Mouse (Mus musculus) right cerebral cortex, adult 2 months (tissue): ENCODE data around the gene Mycn.

Experiments
- DNase-seq, 2 experiments: peaks; one replicate each; pipeline ENCODE4 v3.0.0; 2021 to 2022; ENCODE audit warnings: low spot score in 2 of 2

Gene Mycn

GRCm38 (mm10) chr12:12941661-12942363, at the start of gene Mycn:
Gene Mycn, minus strand, starts transcription at chr12:12941914.
- DNase-seq: peak; percentile 76 to 82

GRCm38 (mm10) chr12:12987376-12987775, 45.7 kb upstream of the Mycn start:
- no peak for DNase-seq

GRCm38 (mm10) chr12:12986612-12987206, 45.0 kb upstream of the Mycn start:
- DNase-seq: no peak

DNA sequence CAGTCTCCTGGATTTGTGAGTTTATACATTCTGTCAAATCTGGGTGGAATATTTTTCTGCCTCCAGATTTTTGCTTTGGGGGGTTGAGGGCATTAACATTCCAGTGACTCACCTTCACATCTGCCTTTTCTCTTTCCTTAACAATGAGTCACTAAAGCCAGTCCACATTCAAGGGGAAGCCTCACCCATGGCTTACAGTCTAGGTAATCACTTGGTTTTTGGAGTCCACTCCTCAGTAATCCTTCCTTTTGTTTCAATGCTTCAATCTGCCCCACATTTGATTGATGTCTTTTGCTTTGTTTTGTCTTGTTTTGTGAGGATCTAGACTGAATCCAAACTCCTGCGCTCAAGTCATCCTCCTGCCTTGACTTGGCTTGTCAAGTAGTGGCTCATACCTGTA, 41.3 kb upstream of the Mycn start:
- no peak for DNase-seq

GRCm38 (mm10) chr12:12975397-12975796, 33.7 kb upstream of the Mycn start:
- no peak for DNase-seq

- no peak for DNase-seq
Observed at GRCm38 (mm10) chr12:12972756-12973435, 31.2 kb upstream of the Mycn start.

DNA sequence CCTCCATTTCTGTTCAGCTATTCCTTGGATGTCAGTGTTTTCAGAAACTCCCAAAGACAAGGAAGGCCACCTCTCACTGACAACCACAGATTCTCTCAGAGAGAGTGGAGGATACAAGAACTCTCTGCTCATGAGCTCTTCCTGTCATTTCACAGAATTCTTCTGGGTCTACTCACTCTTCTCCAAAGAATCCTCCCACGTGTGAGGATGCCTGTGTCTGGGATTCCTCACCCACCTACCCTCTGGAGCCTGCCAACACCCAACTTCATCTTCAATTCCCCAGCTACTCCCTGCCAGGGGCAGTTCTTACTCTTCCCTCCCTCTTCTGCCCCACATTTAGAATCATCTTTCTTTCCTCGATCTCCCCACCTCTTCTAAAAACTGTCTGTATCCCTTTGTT, 26.2 kb upstream of the Mycn start:
- DNase-seq: peak; percentile 25 to 30

GRCm38 (mm10) chr12:12964856-12965255, 23.1 kb upstream of the Mycn start:
- no peak for DNase-seq

DNA sequence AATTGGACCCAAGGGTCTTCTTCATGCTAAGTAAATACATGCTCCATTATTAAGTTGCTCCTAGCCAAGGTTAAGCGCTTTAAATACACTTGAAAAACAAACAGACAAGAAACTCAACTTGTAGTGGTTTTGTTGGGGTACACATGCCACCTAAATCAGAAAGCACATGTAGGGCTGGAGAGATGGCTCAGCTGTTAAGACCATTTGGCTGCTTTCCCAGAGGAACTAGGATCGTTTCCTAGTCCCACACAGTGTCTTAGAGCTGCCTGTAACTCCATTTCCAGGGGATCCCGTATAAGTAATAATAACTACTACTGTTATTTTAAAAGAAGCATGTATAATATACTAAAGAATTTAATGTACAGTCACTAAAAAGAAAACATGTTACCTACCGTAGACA, 5.9 kb upstream of the Mycn start:
- no peak for DNase-seq

DNA sequence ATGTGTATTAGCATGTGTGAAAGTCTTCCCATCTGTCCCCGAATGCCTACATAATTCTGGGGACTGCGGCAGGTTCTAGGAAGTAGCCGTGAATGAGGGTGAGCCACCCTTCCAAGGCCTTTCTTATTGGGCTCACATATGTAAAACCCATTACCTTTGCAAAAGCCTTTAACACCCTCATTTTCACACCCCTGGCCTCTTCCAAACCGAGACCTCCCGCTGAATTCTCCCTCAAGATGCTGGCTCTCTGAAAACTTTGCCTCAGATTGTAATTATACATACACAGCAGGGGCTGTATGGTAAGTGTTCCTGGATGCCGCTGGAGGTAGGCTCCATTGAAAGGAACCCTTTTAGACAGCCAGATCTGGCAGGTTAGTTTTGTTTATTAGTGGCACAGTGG, 1.6 kb upstream of the Mycn start:
- DNase-seq: no peak

DNA sequence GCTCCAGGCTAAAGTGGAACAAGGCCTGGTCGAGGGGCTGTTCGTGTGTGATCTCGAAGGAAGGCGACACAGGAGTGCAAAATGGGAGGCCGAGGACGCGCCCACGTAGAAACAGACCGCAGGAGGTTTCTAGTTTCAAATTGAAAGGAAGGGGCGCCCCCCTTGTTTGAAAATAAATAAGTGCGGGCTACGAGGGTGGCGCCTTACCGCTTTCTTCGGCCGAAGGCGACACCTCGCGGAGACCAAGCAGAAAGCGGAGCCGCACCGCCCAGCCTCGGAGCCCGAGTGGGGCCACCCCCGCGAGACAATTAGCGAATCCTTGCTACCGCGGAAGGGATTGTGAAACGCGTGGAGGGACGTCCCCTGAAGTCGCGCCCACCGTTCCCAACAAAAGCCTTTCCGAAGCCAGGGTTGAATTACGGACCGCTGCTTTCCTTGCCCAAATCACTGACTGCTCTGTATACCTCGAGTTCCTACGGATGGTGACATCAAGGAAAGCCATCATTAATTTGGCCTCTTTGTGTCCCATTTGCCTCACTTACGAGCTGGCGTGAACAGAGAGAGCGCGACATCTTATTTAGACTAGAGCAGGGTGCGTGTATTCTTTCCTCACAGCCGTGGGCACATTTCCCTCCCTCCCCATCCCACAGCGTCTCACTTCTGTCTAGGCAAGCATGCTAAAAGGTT, 793 bp upstream of the Mycn start:
- DNase-seq: peak; percentile 88

DNA sequence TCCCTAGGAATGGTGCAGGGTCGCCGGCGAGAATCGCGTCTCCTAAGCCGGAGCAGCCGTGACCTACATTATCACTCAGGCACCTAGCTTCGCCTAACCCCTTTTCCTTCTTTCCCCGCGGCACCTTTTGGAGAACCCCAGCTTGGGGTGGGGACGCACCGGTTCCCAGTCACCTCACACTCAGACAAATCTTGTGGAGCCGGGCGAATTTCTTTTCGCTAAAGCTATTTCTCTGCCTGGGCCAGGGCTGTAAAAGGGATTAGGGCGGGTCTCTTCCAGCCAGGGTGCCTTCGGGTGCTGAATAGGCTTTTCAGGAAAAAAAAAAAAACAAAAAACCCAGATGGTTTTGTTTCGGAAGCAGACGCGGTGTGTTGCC, 597 bp downstream of the Mycn start:
- DNase-seq: peak; percentile 18 to 37

DNA sequence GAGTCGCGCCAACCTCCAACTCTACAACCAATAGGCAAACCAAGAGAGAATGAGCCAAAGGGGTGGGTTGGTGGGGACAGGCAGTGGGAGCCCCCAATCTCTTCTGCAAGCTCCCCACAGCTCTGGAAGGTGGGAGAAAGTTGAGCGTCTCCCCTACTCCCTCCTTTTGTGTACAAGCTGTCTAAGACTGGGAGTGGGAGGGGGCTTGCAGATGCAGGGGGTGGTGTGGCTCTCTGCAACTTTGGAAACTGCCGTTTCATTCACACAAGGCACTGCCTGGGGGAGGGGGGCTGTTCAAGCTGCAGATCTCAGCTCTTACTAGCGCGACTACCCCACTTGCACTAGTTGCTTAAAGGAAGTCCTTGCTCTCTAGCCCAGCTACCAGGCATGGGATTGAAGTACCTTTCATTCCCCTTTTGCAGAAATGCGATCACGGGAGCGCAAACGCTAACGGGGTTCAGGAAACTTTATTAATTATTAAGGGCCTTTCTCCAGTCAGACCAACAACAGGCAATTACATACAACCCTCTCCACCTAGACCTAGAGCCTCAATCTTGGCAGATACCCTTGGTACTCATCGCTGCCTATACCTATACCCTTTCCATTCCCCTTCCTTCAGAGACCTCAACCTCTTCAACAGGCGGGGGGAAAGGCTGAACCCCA, 1.1 kb downstream of the Mycn start:
- DNase-seq: peak; percentile 47 to 63

- DNase-seq: peak; percentile 34 to 36
Observed at GRCm38 (mm10) chr12:12939581-12940465, 1.9 kb downstream of the Mycn start.

DNA sequence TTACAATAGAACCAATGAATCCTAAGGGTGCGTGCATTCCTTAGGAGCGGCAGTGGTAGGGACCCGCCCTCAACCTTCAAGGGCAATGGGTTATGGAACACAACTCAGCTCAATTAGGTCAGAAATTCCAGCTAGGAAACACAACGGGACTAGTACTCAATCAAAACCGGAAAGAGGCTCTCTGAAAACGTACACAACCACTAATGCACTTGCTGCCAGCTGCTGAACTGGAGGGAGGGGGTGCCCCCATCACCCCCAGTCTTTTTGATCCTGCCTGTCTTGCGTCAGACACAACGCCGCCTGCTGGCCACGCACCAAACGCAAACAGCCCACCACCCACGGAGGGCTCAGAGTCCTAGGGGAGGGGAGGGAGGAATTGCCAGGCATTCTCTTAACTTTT, 2.9 kb downstream of the Mycn start:
- peak; percentile 72 to 76 for DNase-seq

- peak; percentile 45 to 59 for DNase-seq
Observed at GRCm38 (mm10) chr12:12938361-12938760, 3.4 kb downstream of the Mycn start.

DNA sequence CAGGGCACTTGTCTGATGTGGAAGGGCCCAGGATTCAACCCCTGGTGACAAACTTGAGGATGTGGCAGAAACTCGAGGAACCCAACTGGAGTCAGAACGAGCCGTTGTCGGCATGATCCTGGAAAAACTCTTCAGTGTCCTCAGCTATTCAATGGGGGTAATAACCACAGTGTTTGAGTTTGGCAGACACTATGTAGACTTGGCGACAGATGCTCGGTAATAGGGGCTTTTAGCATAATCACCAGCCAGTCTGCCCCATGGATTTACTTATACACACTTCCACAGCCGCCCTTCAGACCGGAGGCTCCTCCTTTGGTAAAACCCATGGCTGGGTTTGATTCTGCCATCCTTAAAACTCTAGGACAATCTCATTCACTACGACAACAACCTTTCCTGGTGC, 4.0 kb downstream of the Mycn start:
- DNase-seq: peak; percentile 12 to 36

GRCm38 (mm10) chr12:12937088-12937487, 4.6 kb downstream of the Mycn start:
- peak; percentile 37 to 46 for DNase-seq

- no peak for DNase-seq
Observed at GRCm38 (mm10) chr12:12932238-12932637, 9.5 kb downstream of the Mycn start.

GRCm38 (mm10) chr12:12928239-12928638, 13.5 kb downstream of the Mycn start:
- DNase-seq: no peak

- DNase-seq: no peak
Observed at GRCm38 (mm10) chr12:12926975-12927527, 14.7 kb downstream of the Mycn start.
